Mouse (Mus musculus) heart, postnatal 14 days (tissue): ENCODE data around the gene Armt1. TPM values are rescaled to one million over a fixed set of nuclear protein-coding genes. Genes with fewer than 3 reads are reported as not detected.
"Not testable (repeated sequence)": the region's sequence is repeated elsewhere in the genome, so short reads cannot be mapped to it uniquely, and the experiment has no call there.

Experiments used
- DNase-seq, 2 experiments: peaks; one replicate each; pipeline ENCODE4 v3.0.0; 2021 to 2022
- intact Hi-C: fragments of 180-260 bp; cut with DNase I; formaldehyde crosslinking; loops from one replicate; pipeline ENCODE4 v1.15.1; 2025
- total RNA-seq, 2 experiments: library from RNA; stranded (reverse); gene quantifications; 2 replicates each; pipeline ENCODE4 v1.2.3; 2021

Gene Armt1
- total RNA-seq, 2 experiments from 2014 or later, result 7.1 TPM

DNA sequence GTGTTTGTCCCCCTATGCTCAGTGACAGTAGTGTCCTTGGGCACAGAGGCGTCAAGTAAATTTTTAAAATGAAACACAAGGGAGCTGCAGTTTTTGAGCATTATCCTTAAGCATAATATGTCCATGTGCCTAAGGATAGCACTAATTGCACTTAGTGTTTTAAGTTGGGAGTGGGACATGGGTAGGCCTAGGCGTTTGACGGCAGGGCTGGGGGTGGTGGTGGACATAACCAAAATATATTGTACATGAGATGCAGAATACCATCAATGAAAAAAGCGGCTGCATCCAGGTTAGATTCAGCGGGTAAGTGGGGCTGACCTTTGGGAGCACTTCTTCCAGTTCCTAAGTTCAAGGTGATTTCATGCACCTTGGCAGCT, 533 bp upstream of the Armt1 start:
- no peak for DNase-seq
- intact Hi-C loops, result loop anchor here (10.0 kb wide), 1 partner anchor 733 kb away; no protein-coding TSS in a partner anchor

DNA sequence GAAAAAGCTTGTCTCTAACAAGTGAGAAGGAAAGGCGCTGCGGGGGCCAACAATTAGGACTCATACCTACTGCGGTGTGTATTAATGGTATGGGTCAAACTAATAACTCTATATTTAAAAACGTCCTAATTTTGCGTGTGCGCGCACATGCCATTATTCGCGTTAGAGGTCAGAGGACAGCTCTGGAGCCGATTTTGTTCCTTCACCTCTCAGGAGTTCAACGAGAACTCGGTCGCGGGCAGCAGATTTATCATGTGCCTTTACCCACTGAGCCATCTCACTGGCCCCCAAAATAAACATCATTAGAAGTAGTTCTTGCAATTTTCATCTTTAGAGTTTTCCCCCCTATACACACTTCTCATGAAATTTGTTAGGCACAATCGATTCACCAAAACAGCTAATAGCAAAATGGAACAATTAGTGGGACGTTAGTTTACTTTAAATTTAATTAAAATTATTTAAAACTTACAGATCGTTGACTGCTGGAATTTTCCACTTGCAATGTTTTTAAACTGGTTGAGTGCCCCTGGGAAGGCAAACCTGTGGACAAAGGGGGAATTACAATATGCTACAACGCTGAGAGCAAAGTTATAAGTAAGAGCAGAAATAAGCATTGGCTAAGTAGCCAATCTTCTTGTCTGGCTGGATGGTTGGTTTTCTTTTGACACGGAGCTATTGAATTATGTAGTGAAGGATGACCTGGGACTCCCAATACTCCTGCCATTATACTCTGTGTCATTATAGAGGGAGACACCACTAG, 909 bp downstream of the Armt1 start:
- intact Hi-C loops, result loop anchor here (10.0 kb wide), 1 partner anchor 732 kb away; no protein-coding TSS in a partner anchor

DNA sequence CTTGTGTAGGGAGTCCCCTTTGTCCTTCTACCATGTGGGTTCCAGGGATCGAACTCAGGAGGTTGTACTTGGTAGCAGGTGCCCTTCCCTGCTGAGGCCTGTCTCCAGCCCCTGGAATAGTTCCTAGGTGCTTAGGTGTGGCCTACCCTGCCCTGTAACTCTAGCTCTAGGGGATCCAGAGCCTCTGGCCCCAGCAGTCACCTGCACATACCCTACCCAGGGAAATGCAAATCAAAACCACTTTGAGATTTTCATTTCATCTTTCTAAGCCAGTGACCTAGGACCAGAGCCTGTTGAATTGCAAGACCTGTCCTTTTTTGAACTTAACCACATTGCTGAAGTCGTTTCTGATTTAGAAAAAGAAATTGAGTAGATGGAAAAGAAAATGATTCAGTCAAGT, 1.6 kb downstream of the Armt1 start:
- DNase-seq, result not testable (repeated sequence)
- intact Hi-C loops, result loop anchor here (10.0 kb wide), 1 partner anchor 731 kb away; no protein-coding TSS in a partner anchor

More for the DNA sequence above, 909 bp downstream of the Armt1 start:
- DNase-seq, result no peak

DNA sequence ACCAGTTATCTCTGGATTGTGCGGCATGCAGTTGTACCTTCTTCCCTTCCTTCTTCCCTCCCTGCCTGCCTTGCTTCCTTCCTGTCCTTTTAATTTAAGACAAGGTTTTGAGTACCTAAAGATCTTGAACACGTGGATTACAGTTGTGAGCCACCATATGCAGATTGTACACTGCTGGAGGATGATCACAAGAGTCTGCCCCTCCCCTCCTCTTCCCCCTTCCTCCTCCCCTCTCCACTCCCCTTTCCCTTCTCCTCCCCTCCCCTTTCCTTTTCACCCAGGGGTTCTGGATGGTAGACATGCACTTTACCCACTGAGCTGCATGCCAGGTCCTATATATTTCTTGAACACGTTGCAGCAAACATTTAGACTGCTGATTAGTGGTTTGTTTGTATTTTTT, 3.1 kb downstream of the Armt1 start:
- intact Hi-C loops, result loop anchor here (10.0 kb wide), 1 partner anchor 729 kb away; no protein-coding TSS in a partner anchor
- DNase-seq, result no peak

DNA sequence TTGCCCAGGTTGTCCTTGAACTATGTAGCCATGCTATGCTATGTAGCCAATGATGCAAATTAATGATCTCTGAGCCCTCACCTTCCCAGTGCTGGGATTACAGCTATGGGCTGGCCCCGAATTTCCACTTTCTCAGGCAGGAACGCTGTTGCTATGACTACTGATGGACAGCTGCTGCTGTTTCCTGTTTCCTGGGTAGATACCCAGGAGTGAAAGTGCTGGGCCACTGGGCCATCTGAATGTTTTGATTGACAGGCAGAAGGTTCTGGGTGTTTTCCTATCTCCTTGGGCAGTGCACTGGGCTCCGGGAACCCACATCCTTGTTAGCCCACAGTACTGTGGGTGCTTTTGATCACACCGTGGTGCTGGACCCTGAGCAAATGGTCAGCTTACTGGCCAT, 24.1 kb downstream of the Armt1 start:
- intact Hi-C loops, result no loop called here
- DNase-seq, result no peak

DNA sequence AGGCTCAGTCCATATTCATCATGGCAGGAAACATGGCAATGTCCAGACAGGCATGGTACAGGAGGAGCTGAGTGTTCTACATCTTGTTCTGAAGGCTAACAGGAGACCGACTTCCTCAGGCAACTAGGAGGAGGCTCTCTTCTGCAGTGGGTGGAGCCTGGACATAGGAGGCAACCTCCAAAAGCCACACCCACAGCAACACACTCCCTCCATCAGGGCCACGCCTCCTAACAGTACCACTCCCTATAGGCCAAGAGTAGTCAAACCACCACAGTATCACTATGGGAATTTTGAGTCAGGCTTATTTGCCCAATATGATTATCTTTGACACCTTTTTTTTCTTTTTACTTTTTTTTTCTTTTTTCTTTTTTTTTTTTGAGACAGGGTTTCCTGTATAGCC, 27.9 kb downstream of the Armt1 start:
- intact Hi-C loops, result no loop called here
- DNase-seq, result no peak

DNA sequence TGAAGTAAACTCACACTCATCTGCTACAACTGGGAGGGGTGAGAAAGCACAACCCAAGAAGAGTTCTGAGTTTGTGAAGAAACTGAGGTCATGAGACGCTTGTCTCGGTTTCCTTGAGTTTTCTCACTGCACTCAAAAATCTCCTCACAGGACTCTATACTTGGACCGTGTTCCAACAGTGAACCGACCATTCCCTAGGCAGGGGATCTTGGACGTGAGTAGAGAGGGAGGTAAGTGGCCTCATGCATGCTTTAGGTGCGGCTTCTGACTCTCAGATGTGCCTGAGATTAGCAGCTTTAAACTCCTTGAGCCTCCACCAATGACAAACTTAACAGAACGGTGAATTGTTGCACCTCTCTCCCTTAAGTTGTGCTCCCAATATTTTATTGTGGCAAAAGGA, 33.5 kb downstream of the Armt1 start:
- no peak for DNase-seq
- intact Hi-C loops, result no loop called here

DNA sequence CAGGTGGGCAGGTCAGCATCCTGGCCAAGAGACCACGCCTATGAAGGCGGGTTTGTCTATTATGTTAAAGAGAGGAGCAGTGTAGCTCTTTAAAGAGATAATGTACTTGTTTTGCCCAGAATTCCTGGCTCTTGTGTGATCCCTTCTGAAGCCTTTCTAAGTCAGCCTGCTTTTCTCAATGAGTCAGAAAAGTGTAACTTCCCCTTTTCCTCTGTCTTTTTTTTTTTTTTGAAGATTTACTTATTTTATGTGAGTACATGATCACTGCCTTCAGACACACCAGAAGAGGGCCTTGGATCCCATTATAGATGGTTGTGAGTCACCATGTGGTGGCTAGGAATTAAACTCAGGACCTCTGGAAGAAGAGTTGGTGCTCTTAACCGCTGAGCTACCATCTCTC, 37.1 kb downstream of the Armt1 start:
- DNase-seq, result no peak
- intact Hi-C loops, result no loop called here

DNA sequence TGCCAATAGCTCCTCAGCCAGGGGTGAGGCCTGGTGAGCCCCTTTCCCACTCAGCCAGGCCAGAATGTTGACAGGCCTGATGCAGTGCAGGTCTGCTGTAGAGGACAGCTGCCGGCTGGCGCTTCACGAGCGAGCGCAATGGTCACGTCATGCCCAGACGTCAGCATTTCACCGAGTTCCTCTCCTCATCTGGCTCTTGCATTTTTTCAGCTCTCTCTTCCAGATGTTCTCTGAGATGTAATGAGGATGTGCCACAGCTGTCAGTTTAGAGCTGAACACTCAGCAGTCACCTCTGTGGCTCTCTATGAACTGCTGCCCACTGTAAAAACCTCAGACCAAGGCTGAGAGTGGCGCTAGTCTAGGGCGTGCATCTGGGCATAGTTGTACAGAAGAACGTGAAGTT, 41.3 kb downstream of the Armt1 start:
- intact Hi-C loops, result no loop called here
- peak; percentile 16 to 20 for DNase-seq

DNA sequence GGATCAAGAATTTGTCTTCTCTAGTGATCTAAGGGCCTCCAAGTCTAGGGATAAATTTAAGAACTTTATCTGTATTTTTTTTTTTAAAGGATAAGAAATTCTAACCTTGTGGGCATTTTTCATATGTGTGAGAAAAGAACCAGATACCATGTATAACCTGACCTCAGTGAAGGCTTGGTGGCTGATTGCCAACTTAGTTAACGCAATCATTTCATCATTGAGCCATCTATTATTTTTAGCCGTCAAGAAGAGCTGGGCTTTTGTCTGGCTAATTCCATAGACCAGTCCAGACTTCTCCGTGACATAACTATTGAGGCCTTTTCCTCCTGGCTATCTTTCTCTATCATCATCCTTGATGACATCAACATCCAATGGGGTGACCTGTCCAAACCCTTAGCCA, 43.2 kb downstream of the Armt1 start:
- no peak for DNase-seq
- intact Hi-C loops, result no loop called here

DNA sequence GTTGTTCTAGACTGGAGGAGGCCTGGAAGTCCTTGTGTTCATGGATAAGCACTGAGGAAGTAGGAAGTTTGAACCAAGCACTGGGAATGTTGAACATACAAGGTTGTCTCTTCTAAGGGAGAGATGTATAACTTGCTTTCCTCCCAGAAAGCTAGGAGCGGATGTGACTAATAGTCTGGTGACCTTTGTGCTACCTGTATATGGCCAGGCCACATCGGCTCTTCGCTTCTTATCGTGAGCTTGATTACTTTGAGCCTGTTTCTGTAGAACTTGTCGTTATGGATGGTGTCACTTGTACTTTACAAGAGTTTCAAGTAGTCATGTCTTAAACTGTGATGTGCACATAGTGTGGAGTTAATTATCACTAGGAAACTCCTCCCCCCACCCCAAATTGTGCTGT, 44.3 kb downstream of the Armt1 start:
- intact Hi-C loops, result no loop called here
- DNase-seq, result no peak

DNA sequence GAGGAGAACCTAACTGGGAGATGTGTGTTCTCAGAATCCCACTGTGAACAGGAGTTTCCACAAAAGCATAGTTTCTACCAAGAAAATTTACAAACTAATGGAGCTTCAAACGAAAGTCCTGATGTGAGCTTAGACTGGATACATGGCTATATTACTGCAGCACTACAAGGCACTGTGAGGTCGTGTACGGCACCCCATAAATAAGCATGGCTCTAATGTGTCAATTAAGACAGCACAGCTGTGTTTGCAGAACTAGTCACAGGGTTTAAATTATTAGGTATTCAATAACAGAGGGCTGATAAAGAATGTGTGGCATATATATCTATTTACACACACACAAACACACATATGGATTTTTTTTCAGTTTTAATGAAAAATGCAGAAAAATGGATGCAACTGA, 48.7 kb downstream of the Armt1 start:
- intact Hi-C loops, result no loop called here
- DNase-seq, result no peak

DNA sequence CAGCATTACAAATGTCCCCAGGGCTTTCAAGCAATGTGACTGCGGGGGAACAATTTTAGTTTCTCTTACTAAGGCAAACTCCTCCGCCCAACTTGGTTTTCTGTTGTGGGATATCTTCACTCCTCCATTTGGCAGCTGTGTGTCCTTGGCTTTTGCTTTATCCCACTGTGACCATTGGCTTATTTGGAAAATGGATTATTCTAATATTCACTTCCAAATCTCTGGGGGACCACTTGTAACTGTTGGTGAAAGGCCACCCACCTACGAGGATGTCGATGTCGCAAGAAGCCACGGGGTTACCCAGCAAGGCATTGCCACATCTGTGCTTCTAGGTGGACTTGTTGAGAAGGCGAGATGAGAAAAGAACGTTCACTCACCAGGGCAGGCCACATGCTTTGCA, 49.4 kb downstream of the Armt1 start:
- intact Hi-C loops, result no loop called here
- DNase-seq, result peak; percentile 25

DNA sequence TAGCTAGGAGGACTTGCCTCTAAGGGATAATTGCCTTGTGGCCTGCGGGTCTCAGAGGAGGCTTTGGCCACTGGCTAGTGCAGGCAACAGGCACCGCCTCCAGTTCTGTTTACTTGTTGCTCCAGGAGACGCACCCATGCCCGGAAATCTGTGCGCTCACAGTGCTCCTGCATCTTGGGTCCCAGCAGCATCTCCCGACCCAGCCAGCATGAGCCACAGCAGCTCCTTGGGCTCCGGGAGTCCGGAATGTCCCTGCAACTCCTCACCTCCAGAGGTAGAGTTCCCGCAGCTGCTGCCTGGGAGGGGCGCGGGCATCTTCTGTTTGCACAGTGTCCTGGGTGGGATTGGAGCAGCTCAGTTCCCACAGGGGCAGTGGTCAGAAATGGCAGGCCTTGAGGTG, 50.1 kb downstream of the Armt1 start, which contains the start of gene Ccdc170:
Ccdc170 (plus strand) TSS at position 148 of the 400 bp plus-strand sequence.
- intact Hi-C loops, result no loop called here
- DNase-seq, result peak; percentile 9 to 20

DNA sequence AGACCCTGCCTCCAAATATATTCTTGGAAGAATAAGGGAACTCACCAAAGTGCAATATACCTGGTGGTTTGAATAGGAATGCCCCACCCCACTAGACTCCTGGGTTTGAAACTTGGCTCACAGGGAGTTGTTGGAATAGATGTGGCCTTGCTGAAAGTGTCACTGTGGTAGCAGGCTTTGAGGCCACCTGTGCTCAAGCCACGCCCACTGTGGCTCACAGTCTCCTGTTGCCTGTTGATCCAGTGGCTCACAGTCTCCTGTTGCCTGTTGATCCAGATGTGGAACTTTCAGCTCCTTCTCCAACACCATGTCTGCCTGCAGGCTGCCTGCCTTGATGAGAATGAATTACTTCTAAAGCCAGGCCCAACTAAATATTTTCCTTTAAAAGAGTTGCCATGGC, 51.6 kb downstream of the Armt1 start:
- DNase-seq, result no peak

DNA sequence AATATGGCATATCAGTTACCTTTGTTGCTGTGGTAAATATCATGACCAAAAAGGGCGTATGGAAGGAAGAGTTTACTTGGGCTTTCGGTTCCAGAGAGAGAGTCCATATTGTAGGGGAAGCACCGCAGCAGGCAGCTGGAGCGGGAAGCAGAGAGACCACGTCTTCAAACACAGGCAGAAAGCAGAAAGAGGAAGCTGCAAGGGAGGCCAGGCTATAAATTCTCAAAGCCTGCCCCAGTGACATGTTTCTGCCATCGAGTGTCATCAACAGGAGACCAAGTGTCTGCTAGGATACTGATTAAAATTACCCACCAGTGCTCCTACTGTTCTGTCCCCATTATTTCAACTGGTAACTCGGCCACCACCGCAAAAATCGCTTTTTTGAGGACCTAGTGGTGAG, 52.7 kb downstream of the Armt1 start:
- intact Hi-C loops, result no loop called here
- no peak for DNase-seq

More for the DNA sequence above, 51.6 kb downstream of the Armt1 start:
- intact Hi-C loops, result no loop called here

DNA sequence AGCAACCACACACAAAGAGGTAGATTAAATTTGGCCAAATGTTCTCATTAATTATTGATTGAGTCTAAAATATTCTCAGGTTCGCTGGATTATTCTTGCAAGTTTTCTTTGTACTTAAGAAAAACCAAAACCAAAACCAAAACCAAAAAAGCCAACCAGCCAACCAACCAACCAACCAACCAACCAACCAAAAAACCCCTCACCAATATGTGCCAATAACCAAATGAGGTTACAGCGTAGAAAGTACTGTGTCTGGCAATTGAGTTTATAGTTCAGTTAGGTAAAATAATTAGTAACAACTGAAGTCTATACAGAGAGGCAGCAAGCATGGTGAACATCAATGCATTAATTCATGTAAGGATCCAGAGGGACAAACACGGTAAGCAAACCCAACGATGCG, 57.6 kb downstream of the Armt1 start:
- DNase-seq, result no peak
- intact Hi-C loops, result no loop called here

DNA sequence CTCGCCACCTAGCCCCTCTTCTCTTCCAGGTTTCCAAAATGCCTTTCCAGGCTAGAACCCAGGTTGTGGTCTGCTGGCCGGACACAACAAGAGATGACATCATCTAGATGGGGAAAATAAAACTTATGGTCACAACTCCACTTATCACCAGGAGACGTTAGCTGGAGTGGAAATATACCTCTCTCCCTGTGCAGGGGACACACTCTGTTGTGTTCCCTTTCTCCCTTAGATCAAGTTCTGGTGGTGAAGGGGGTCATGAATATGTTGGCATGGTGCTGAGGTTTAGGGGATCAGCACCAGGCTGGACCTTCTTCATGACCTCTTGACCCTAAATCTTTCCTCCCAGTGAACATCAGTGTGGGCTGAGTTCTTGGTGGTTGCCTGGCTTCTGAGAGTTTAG, 59.0 kb downstream of the Armt1 start:
- DNase-seq, result no peak
- intact Hi-C loops, result no loop called here

DNA sequence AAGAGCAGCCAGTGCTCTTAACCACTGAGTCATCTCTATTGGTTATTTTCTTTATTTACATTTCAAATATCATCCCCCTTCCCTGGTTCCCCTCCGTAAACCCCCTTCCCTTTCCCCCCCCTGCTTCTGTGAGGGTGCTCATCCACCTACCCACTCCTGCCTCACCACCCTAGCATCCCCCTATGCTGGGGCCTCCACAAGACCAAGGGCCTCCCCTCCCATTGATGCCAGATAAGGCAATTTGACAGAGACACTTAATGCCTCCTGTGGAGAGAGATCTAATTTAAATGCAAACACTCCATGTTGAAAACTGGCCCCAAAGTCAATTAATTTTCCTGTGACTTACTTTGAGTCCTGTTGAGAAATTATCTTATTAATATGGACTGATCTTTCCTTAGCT, 59.8 kb downstream of the Armt1 start:
- DNase-seq, result no peak
- intact Hi-C loops, result no loop called here

DNA sequence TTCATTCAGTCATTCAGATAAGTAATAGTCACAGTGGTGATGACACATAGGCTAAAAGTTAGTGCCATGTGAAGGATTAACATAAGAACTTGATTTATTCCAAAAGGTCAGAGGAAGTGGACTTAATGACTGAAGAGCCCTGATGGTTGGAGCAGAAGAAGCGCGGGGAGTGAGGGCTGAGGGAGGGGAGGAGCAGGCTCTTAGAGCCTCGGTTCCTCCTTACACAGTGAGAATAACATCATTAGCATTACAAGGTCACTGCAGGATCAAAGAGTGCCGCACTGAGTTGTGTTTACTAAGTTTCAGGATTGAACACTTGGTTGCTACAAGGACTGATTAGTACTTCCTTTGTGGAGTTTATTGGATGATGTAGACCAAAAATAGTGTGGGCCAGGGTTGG, 60.6 kb downstream of the Armt1 start:
- DNase-seq, result no peak
- intact Hi-C loops, result no loop called here

DNA sequence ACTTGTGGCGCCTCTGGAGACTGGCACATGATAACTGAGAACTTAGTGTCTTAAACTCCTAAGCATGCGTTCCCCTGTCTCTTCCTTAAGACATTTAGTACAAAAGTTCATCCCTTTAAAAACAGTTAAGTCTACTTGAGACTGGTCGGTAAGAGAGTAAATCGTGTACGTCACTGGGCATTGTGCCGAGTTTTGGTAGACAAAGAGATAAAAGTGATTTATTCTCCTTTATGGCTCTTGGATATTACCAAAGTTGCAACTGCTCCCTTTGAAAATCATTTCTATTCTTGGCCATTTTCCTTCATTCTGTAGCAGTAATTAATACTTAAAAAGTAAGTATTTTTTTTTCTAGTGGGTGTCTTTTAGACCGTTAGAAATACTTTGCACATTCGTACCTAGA, 71.0 kb downstream of the Armt1 start:
- intact Hi-C loops, result no loop called here
- DNase-seq, result no peak
